Mouse (Mus musculus) Patski (cell line): ENCODE results near the gene Vmn1r1. TPM values are rescaled to one million over a fixed set of nuclear protein-coding genes. Genes with fewer than 3 reads are reported as not detected.
A peak's percentile ranks its signal among the peaks of the same experiment; 100 is the strongest.
"Not testable (repeated sequence)": the region's sequence is repeated elsewhere in the genome, so short reads cannot be mapped to it uniquely, and the experiment has no call there.

Experiments
- ATAC-seq: fragments of 100-300 bp; one replicate; pipeline ENCODE4 v1.8.0; 2021
- CTCF ChIA-PET: fragments of 350-600 bp; sonication (Branson Sonifier 250); formaldehyde crosslinking; loops from one replicate; lab custom pipeline; 2022; ENCODE audit warnings: inconsistent platforms; lab: Charles Lee
- POLR2A ChIA-PET: fragments of 350-600 bp; sonication (Branson Sonifier 250); formaldehyde crosslinking; loops from one replicate; lab custom pipeline; 2022; ENCODE audit warnings: antibody characterized with exemption, inconsistent platforms; lab: Charles Lee
- DNase-seq: peaks from one replicate; pipeline ENCODE4 v3.0.0-alpha.2; 2011; ENCODE audit warnings: low read depth, low spot score
- H3K27me3 ChIP-seq: fragments of 371-371 bp; one replicate; pipeline ENCODE4 v1.5.1; 2021
- CTCF ChIP-seq: fragments of 100-300 bp; IDR thresholded peaks from one replicate; pipeline ENCODE4 v1.5.1; 2021
- in situ Hi-C: fragments of 300-500 bp; cut with MboI; formaldehyde crosslinking; loops from 3 replicates; pipeline ENCODE4 v1.11.1; 2018; ENCODE audit warnings: low pct_unique_long_range_greater_than_20kb, mixed read lengths
- polyA plus RNA-seq: library from polyadenylated mRNA; unstranded; gene quantifications from one replicate; pipeline ENCODE4 v1.2.3, GENCODE M21; 2021

The Vmn1r1 gene
- not detected for polyA plus RNA-seq

DNA sequence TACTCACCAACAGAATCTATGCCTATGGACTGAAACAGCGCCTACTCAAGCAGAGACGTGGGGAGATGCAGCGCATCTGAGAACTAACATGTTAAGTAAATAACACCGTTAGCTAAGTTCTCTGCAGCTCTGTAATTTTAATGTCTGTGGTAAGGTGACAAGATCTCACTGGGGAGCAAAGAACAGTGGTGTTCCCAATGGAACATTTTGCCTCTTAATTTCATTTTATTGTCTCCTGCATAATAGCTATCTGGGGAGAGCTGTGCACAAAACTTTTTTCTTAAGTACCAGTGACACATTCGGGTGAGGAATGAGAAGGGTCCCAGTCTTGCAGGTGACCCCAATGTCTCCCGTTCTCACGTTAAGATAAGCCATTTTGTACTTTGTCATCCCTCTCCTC, at the start of gene Vmn1r1:
Gene Vmn1r1 (minus strand): TSS at position 101 of the 400 bp plus-strand sequence.
- in situ Hi-C loops: no loop called here
- H3K27me3 ChIP-seq: peaks cover 33% of the 10 kb centered on the region

DNA sequence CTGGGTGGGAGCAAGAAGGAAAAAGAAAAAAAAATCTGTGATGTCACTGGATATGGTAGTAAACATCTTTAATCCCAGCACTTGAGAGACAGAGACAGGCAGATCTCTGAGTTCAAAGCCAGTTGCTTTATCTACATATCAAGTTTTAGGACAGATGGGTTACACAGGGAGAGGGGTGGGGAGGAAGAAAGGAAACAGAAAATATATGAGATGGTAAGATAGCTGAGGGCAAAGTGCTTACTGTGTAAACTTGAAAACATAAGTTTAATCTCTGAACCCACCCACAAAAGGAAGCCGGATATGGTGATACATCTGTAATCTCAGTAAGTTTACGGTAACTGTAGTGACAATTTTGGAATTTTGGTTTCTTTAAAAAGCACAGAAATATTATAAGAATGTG, 46.0 kb upstream of the Vmn1r1 start:
- ChIA-PET POLR2A (no interaction called here), CTCF (no interaction called here)
- ATAC-seq: no peak
- no peak for DNase-seq
- no peak for TF ChIP-seq CTCF
- in situ Hi-C loops: no loop called here
- no peaks in the 10 kb centered on the region for H3K27me3 ChIP-seq

More for the DNA sequence above, at the start of gene Vmn1r1:
- ChIA-PET POLR2A (no interaction called here), CTCF (no interaction called here)
- no peak for ATAC-seq
- no peak for TF ChIP-seq CTCF
- DNase-seq: no peak

DNA sequence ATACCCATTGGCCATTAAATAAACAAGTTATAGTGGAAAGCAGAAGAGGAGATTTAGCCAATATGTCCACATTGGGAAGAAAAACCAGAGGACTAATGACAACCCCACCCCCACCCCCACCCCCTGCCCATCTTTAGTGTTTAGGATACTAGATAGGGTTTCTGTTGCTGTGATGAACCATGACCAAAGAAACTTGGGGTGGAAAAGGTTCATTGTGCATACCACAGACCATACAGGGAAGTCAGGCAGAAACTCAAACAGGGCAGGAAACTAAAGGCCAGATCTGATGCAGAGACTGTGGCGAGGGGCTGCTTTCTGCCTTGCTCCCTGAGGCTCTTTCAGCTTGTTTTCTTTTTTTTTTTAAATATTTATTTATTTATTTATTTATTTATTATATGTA, 28.3 kb upstream of the Vmn1r1 start:
- POLR2A ChIA-PET: no interaction called here
- TF ChIP-seq CTCF: no peak
- no peak for DNase-seq
- ATAC-seq: no peak
- in situ Hi-C loops: no loop called here
- CTCF ChIA-PET: interaction anchor here (1.3 kb wide), 1 partner anchor 20 kb away, joined by 3 read pairs; no protein-coding TSS in a partner anchor
- no peaks in the 10 kb centered on the region for H3K27me3 ChIP-seq

DNA sequence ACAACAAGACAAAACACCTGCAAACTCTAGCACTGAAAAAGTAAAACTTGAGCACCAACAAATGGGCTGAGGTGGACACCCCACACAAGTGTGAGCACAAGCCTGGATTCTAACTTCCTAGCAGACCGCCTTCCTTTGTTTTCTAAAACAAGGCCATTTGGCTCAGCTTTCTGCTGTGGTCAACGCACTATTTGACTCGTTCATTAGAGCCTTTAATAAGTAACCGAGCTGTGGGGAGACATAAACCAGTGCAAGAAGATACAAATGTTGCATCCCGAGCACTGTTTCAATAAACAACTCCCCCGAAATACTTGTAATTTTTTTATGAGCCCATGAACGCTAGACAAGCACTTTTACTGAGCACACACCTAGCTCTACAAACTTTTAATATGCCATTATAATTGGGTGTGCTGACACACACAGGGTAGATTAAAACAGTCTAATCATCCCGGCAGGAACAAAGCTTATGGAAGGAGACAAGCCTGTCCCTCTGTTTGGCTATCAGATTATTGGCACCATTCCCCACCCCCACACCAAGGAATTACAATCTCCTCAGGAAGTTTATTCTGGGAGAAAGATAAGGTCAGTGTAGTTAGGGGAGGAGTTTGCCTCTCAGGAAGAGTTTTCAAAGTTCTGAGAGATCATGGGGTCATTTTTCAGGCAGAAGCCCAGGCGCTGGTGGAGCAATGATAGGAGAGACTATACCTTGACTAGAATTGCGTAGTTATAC, 27.7 kb upstream of the Vmn1r1 start:
- TF ChIP-seq CTCF: no peak
- POLR2A ChIA-PET: interaction anchor here (0.7 kb wide), 1 partner anchor 289 kb away, joined by 3 read pairs; no protein-coding TSS in a partner anchor
- CTCF ChIA-PET: interaction anchor here (1.3 kb wide), 1 partner anchor 21 kb away, joined by 3 read pairs; no protein-coding TSS in a partner anchor
- ATAC-seq: no peak
- DNase-seq: peak; percentile 42
- in situ Hi-C loops: no loop called here
- no peaks in the 10 kb centered on the region for H3K27me3 ChIP-seq

DNA sequence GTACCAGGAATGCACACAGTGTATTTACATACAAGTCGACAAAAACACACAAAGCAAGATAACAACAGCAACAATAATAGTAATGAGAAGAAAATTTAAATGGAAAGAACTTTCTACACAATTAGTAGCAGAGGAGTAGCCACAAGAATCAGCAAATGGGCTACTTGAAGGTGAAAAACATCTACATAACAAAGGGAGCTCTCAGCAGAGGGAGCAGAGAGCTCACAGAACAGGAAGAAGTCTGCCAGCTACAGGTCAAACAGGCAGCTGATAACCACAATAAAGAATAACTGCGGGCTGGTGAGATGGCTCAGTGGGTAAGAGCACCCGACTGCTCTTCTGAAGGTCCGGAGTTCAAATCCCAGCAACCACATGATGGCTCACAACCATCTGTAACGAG, 26.9 kb upstream of the Vmn1r1 start:
- in situ Hi-C loops: no loop called here
- ChIA-PET POLR2A (no interaction called here), CTCF (interaction anchor here (0.6 kb wide), 1 partner anchor 37 kb away, joined by 3 read pairs; no protein-coding TSS in a partner anchor)
- TF ChIP-seq CTCF: no peak
- H3K27me3 ChIP-seq: no peaks in the 10 kb centered on the region
- no peak for DNase-seq
- ATAC-seq: no peak

DNA sequence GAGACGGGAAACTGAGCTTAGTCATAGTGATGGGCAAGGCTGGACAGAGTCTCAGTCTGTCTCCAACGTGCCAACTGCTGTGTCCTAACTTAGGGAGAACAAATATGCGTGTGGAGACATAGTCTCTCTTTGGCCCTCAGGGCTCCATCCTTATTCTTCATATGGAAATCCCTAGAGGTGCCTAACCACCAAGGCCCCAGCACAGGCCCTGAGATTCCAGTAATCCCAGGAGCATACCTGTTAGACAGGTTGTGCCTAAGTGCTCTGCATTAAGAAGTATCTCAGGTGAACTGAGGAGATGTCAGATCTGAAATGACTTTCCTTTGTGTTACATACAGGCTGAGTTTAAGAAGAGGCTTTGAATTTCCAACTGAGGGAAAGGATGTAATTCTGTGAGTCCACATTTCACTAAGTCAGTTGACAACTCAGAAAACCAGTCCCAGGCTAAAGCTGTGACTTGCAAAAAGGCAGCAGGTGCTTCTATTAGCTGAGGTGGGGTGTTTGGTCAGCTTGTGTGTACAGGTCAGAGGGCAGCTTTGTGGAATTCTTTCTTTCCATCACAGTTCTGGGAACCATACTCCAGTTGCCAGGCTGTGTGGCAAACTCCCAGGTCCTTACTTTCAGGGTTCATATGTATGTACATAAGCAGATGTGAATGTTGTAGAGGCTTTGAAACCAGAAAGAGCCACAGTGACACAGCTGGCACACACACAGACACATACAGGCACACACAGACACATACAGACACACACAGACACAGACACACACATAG, 25.6 kb upstream of the Vmn1r1 start:
- in situ Hi-C loops: no loop called here
- peak; percentile 47 for DNase-seq
- no peak for ATAC-seq
- ChIA-PET POLR2A (interaction anchor here (0.5 to 1.0 kb wide), 2 partner anchors 42 to 92 kb away, joined by 3 read pairs; partner anchors contain the start of gene Degs1), CTCF (interaction anchor here (1.6 kb wide), 1 partner anchor 9 kb away, joined by 6 read pairs; no protein-coding TSS in a partner anchor)
- no peak for TF ChIP-seq CTCF
- H3K27me3 ChIP-seq: no peaks in the 10 kb centered on the region

DNA sequence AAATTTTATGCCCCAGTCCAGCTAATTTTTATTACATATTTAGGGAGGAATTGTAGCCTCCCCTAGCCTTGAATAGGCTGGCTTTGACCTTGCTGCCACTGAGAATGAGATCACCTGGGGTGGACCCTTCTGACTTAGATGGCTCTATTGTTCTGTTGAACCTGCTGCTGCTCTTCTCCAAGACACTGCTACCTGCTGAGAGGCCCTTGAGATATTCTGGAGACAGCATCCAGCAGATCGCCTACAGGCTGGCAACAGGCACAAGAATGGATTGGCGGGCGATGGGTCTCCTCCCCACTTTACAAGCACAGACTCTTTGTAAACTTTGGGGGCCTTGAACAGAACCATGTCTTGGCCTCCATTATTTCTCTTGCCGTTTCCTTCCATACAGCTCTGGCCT, 18.2 kb upstream of the Vmn1r1 start:
- POLR2A ChIA-PET, in situ Hi-C loops, CTCF ChIA-PET, H3K27me3 ChIP-seq, ATAC-seq, DNase-seq: not testable (repeated sequence)

DNA sequence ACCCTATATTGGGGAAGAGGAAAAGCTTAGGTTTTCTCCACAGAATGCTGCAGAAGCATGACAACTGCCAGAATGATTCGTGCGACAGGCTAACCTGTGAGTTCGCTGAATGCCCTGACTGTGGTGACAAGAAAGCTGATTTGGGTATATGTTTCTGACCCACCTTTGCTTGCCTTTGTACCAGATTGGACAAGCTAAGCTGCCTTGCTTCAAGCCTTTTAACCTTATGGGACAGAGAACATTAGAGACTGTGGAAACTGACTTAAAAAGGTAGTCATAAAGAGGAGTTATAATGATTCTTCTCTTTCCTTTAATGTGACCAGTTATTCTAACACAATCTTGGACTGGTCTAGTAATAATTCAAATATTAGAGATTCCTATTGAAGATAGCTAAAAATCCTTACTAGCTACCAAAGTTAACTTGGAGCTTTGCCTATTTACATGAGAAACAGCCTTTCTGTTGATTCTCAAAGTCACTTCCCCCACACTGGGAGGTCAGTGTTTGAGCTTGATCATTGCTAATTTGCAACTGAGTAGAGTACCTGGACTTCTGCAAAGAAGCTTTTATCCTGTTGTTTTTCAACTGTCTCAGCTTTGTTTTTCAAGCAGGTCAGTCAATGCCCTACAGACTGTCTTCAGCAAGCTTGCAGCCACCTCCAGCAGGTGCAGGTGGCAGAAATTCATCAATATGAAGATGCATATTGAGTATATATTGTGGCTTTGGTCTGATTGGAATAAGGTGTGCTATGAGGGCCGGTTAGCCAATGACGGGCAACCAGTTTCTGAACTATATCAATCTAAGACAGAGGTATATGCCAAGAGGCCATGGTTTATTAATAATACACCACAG, 17.4 kb upstream of the Vmn1r1 start:
- ChIA-PET CTCF (interaction anchor here (1.6 kb wide), 1 partner anchor 8 kb away, joined by 6 read pairs; no protein-coding TSS in a partner anchor), POLR2A (no interaction called here)
- DNase-seq (no peak), ATAC-seq (no peak)
- no peaks in the 10 kb centered on the region for H3K27me3 ChIP-seq
- TF ChIP-seq CTCF: no peak
- in situ Hi-C loops: no loop called here

DNA sequence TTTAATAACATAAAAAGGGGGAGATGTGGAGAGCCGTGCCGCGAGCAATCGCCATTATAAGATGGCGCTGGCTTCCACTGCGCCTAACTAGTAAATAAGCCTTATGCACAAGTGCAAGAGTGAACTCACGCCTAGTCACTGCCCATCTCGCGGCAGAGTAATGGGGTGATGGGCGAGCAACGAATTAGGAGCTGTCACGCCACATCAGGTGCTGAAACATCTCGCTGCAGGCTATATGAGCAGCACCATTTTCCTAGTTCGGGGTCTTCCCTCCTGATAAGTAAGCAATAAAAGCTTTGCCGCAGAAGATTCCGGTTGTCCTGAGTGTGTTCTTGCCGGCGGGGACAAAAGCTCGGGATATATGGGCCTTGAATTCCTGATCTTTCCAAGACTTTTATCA, 12.7 kb upstream of the Vmn1r1 start:
- CTCF ChIA-PET, ATAC-seq, H3K27me3 ChIP-seq, in situ Hi-C loops, DNase-seq, POLR2A ChIA-PET: not testable (repeated sequence)

DNA sequence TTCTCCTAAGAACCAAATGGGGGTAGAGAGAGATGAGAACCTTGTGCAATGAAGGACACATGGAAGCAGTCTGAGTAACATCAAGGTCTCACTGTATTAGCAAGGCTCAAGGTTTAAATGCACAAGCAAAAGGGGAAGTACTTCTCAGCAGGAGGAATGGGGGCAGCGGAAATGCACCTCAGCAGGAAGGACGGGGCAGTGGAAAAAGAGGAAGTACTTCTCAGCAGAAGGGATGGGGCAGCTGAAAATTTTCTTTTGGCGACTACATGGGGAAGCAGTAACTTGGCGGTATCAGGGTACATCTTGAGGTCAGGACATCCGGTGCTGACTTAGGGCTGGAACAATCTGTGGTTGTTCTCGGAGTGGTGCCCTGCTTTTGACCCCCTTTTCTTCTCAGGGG, 5.9 kb upstream of the Vmn1r1 start:
- in situ Hi-C loops, ATAC-seq, POLR2A ChIA-PET: not testable (repeated sequence)

More for the DNA sequence above, 5.9 kb upstream of the Vmn1r1 start:
- not testable (repeated sequence) for DNase-seq
- CTCF ChIA-PET: interaction anchor here (1.9 kb wide), 1 partner anchor 30 kb away, joined by 5 read pairs; no protein-coding TSS in a partner anchor
- H3K27me3 ChIP-seq: peaks cover 15% of the 10 kb centered on the region
